Mouse (Mus musculus) G1E-ER4 (cell line): ENCODE results near the gene Smurf2. TPM values are rescaled to one million over a fixed set of nuclear protein-coding genes. Genes with fewer than 3 reads are reported as not detected.

Experiments
- GATA1 ChIP-seq: IDR thresholded peaks from one replicate; pipeline ENCODE4 v1.8.0; 2012; ENCODE audit warnings: low read length, inconsistent platforms
- polyA plus RNA-seq: library from polyadenylated mRNA; stranded (reverse); fragments of >175 nt; gene quantifications from 2 replicates; pipeline ENCODE4 v1.2.3, GENCODE M21; 2012

Gene Smurf2
- polyA plus RNA-seq, 1 experiment = 2.8 TPM

DNA sequence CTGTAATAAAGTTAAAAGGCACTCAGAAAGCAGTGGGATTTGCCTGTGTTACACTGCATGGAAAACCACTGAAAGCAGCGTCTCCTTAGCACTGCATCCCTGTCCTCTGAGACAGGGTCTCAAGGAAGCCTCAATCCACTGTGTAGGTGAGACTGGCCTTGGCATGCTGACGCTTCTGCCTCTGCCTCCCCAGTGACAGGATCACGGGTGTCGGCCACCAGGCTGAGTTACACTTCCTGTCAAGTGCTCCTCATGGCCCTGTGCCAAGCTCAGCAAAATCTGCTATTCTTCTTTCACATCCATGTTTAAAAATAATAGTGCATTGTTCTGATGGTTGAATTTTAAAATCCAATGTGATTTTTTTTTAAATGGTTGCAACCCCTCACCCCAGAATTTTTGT lies 99.5 kb downstream of the Smurf2 start:
- TF ChIP-seq GATA1 = no peak

DNA sequence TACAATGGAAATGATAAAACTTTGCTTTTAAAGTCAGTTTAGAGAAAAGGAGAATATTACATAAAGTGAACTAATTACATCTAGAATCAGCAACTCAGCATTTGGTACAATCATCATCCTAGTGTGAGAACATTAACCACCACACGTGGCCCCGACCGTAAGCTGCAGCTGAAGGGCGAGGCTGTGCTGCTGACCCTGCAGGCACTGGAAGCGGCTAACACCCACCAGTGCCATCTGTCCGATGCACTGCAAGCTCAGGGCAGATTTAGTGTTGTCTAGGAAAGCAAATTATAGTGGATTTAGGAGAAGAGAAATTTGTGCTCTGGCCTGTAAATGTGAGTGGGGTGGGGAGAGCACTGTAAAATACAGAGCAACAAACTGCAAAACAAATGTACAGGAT lies 100.3 kb downstream of the Smurf2 start:
- TF ChIP-seq GATA1 = no peak

GRCm38 (mm10) chr11:106819595-106819994 lies 100.9 kb downstream of the Smurf2 start:
- no peak for TF ChIP-seq GATA1

- no peak for TF ChIP-seq GATA1
These were observed 102.2 kb downstream of the Smurf2 start for GRCm38 (mm10) chr11:106818341-106818740.

- no peak for TF ChIP-seq GATA1
These were observed 102.7 kb downstream of the Smurf2 start for GRCm38 (mm10) chr11:106817808-106818207.

- no peak for TF ChIP-seq GATA1
These were observed 103.4 kb downstream of the Smurf2 start for GRCm38 (mm10) chr11:106817156-106817555.

DNA sequence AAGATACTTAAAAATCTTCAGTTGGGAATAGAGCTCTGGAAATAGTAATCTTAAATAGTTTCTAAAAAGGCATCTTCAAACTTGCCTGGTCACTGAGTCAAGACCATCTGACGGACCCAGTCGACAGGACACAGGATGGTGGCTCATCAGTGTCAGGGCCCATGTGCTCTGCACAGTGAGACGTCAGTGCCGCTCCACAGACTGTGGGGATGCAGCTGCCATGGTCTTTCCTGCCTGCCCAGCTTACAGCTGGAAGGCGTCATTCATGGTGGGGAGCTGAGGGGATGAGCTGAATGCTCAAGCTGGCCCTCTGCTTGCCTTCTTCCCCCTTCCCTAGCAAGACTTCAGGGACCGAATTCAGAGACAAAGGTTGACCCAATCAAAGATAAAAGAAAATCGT lies 104.2 kb downstream of the Smurf2 start:
- TF ChIP-seq GATA1 = no peak

- no peak for TF ChIP-seq GATA1
These were observed 104.8 kb downstream of the Smurf2 start for GRCm38 (mm10) chr11:106815761-106816160.

GRCm38 (mm10) chr11:106815331-106815730 lies 105.2 kb downstream of the Smurf2 start:
- TF ChIP-seq GATA1 = no peak

GRCm38 (mm10) chr11:106814601-106815320 lies 105.8 kb downstream of the Smurf2 start:
- TF ChIP-seq GATA1 = no peak

GRCm38 (mm10) chr11:106812410-106813136 lies 107.9 kb downstream of the Smurf2 start:
- no peak for TF ChIP-seq GATA1

DNA sequence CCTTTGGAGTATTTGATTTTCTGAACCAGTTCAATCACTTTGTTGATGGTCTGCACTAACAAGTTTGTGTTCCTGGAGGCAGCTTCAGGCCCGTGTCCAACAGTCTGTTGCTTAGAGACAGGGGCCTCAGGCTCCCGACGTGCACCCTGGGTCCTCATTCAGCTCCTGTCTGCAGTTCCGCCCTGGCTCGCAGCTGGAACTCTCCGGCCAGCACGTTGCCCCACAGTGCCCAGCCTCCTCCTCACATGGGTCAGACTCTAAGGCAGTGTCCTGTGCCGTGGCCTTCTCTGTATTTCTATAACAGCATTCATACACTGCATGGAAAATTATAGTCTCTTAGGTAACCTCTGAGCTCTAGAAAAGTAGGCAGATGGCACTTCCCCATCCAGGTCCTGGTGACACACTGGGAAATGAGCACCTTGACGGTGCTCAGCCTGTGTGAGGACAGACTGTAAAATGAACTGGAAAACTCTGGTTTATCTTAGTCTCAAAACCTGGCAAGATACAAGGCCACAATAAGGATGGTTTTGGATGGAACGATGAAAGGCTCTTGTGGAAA lies 118.4 kb downstream of the Smurf2 start:
- TF ChIP-seq GATA1 = no peak

GRCm38 (mm10) chr11:106795679-106796078 lies 124.8 kb downstream of the Smurf2 start:
- TF ChIP-seq GATA1 = no peak

DNA sequence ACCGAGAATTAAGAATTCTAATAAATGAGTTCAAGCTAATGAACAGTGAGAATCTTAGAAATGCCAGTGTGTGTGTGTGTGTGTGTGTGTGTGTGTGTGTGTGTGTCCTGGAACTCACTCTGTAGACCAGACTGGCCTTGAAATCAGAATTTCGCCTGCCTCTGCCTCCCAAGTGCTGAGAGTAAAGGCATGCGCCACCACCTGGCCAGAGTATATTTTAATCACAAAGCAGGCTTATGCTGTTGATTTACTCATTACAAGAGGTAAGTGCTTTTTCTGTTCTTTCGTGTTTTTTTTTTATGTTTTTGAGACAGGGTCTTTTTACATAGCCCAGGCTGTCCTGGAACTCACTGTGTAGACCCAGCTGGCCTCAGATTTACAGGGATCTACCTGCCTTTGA lies 126.7 kb downstream of the Smurf2 start:
- TF ChIP-seq GATA1 = no peak

- TF ChIP-seq GATA1 = no peak
These were observed 130.9 kb downstream of the Smurf2 start for GRCm38 (mm10) chr11:106789649-106790048.

GRCm38 (mm10) chr11:106788775-106789459 lies 131.6 kb downstream of the Smurf2 start, which contains the start of the genes Ddx5 and Cep95:
Ddx5 (minus strand) TSS chr11:106789185.
Cep95 (plus strand) TSS chr11:106789252.
- no peak for TF ChIP-seq GATA1
